Mouse (Mus musculus) heart, embryonic 10.5 days (tissue): Measurements from ENCODE around the gene Zbtb25. TPM values are rescaled to one million over a fixed set of nuclear protein-coding genes. Genes with fewer than 3 reads are reported as not detected.

Source experiments
- DNase-seq: peaks from one replicate; pipeline ENCODE4 v3.0.0-alpha.2; 2017; ENCODE audit warnings: low spot score
- H3K27ac ChIP-seq: fragments of 300-500 bp; sonication (generic); 2 replicates; pipeline ENCODE4 v1.5.1; 2016; ENCODE audit warnings: mild to moderate bottlenecking
- H3K27me3 ChIP-seq: fragments of 300-500 bp; sonication (generic); 2 replicates; pipeline ENCODE4 v1.6.1; 2016; ENCODE audit warnings: mild to moderate bottlenecking; ENCODE audit not compliant: poor library complexity, insufficient read depth, severe bottlenecking
- H3K36me3 ChIP-seq: fragments of 300-500 bp; sonication (generic); 2 replicates; pipeline ENCODE4 v1.6.1; 2016; ENCODE audit warnings: mild to moderate bottlenecking, moderate library complexity
- H3K4me1 ChIP-seq: fragments of 300-500 bp; sonication (generic); 2 replicates; pipeline ENCODE4 v1.6.1; 2016; ENCODE audit warnings: mild to moderate bottlenecking
- H3K4me3 ChIP-seq: fragments of 300-500 bp; sonication (generic); 2 replicates; pipeline ENCODE4 v1.5.1; 2016; ENCODE audit warnings: mild to moderate bottlenecking, moderate library complexity
- H3K9me3 ChIP-seq: fragments of 300-500 bp; sonication (generic); 2 replicates; pipeline ENCODE4 v1.6.1; 2016; ENCODE audit warnings: mild to moderate bottlenecking, moderate library complexity
- WGBS: fragments of 180-500 bp; shearing (Covaris S2); methylation state at CpG from one replicate; pipeline ENCODE4 v1.1.7; 2016; 5-methylcytosine and 5-hydroxymethylcytosine counted together
- polyA plus RNA-seq: library from polyadenylated mRNA; unstranded; fragments of >200 nt; fragmentation: Nextera tagmentation; extraction: Ambion mirVana; gene quantifications from 2 replicates; pipeline ENCODE4 v1.2.1, GENCODE M21; 2016

Gene Zbtb25
- polyA plus RNA-seq, 1 experiment from 2014 or later, result 16.8 TPM

- H3K4me1 ChIP-seq, result peaks cover 12% of the 10 kb centered on the region; the same call in 1 of the 2 replicates
- H3K9me3 ChIP-seq, result no peaks in the 10 kb centered on the region
- WGBS, result 90% methylated on average over 5 of the region's 5 CpGs
- H3K36me3 ChIP-seq, result peaks cover 75% of the 10 kb centered on the region
- no peak for DNase-seq
- H3K27me3 ChIP-seq, result no peaks in the 10 kb centered on the region
- H3K4me3 ChIP-seq, result no peak overlapping the region
- no peak overlapping the region for H3K27ac ChIP-seq
These were observed 71.6 kb downstream of the Zbtb25 start for GRCm38 (mm10) chr12:76297830-76298229.

Other genes with a start within 250 kb of the Zbtb25 start
- gene Esr2, start 192.3 kb downstream of the Zbtb25 start, polyA plus RNA-seq, result 0.20 and 0.27 TPM in 2 replicates
- 0.06 and 0.07 TPM in 2 replicates for gene Tex21, start 122.9 kb downstream of the Zbtb25 start, polyA plus RNA-seq
- gene Mthfd1, start 114.3 kb downstream of the Zbtb25 start, polyA plus RNA-seq, result 65.1 and 80.8 TPM in 2 replicates
- 9.5 and 12.3 TPM in 2 replicates for gene Akap5, start 44.7 kb downstream of the Zbtb25 start, polyA plus RNA-seq
- 8.9 and 10.2 TPM in 2 replicates for gene Zbtb1, start 664 bp upstream of the Zbtb25 start, polyA plus RNA-seq
- gene Hspa2, start 34.6 kb upstream of the Zbtb25 start, polyA plus RNA-seq, result 14.4 and 24.4 TPM in 2 replicates
- gene Ppp1r36, start 47.9 kb upstream of the Zbtb25 start, polyA plus RNA-seq, result 1.8 and 3.0 TPM in 2 replicates
- gene Plekhg3, start 161.3 kb upstream of the Zbtb25 start, polyA plus RNA-seq, result 5.1 and 5.3 TPM in 2 replicates